Mouse (Mus musculus): Measurements from ENCODE around the gene Atf7ip.

The Atf7ip gene

DNA sequence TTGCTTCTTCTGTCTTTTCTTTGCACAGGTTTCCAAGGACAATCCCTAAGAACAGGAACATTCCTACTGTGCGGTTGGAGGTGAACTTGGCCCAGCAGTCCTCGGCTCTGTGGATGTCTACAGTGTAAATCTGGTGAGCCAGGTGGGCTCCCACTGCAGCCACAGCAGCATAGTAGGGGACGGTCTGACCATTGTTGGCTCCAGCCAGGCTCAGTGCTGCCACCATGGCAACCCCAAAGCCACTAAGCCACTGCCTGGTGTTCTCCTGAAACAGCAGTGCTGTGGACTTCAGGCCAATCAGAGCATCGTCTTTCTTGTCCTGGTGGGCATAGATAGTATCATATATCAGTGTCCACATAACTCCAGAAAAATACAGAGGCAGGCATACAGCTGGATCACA lies 19.8 kb upstream of the Atf7ip start:
- DNase-seq (ENCODE audit: low spot score in 2 of 2), result no peak

DNA sequence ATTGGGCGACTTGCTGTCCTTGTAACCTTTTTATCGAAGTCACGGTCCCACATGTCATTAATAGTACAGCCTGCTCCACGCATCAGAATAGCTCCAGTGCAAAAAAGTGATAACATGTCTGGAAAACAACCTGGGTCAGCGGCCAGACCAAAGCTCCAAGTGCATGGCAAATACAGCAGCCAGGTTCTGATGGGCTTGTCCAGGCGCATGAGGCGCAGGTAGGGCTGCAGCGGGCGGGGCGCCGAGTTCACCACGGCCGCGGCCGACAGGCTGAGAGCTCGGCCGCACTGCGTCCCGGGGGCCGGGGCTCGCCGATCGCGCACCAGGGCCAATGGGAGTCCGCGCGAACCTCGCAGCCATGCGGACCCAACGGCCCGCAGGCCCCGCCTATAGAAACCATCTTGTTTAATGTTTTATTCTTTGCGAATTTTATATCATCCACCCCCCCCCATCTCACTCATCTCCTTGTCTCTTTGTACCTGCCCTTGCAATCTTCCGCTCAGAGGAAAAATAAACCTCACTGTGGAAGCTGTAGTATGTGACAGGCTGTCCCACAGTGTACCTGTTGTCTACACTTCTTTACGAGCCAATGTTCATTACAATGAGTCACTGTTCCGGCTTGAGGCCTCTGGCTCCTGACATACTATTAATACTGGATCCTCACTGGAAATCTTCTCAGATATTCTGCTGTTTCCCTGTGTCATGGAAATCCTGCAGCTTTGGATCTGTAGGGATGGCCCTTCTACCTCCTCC lies 19.0 kb upstream of the Atf7ip start:
- no peak for DNase-seq (ENCODE audit: low spot score in 2 of 2)

DNA sequence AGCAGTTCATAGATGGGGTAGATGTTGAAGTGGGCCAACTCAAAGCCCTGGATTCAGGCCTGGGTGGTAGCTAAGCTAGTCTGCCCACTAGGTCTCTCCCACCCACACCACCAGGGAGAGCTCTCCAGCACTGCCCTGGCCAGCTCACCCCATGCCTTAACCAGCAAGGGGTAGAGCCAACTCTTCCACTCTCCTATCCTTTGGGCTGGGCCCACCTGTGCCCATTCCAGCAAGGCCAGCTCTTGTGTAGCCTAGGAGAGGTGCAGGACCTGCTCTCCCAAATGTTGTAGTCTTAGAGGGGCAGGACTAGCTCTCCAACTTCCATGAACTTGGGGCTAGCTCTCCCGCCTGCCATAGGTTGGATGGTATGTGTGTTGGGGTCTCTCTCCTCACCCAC lies 18.4 kb upstream of the Atf7ip start:
- DNase-seq (ENCODE audit: low spot score in 2 of 2), result no peak

DNA sequence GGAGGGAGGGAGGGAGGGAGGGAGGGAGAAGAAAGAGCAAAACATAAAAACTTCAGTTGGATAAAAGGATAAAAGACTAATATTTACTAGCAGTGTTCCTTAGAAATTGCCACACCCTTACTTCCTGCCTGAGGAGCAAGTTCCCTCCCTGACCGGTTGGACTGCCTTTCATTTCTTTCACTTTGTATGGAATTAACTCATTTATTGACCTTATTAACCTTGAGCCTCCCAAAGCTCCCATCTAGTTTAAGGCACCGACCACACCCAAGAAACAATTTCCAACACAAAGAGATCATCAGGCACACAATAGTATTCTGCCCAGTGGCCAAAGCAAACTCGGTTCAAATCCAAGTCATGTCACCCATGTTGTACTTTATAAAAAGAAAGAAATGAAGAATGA lies 16.1 kb upstream of the Atf7ip start:
- DNase-seq (ENCODE audit: low spot score in 2 of 2), result no peak

DNA sequence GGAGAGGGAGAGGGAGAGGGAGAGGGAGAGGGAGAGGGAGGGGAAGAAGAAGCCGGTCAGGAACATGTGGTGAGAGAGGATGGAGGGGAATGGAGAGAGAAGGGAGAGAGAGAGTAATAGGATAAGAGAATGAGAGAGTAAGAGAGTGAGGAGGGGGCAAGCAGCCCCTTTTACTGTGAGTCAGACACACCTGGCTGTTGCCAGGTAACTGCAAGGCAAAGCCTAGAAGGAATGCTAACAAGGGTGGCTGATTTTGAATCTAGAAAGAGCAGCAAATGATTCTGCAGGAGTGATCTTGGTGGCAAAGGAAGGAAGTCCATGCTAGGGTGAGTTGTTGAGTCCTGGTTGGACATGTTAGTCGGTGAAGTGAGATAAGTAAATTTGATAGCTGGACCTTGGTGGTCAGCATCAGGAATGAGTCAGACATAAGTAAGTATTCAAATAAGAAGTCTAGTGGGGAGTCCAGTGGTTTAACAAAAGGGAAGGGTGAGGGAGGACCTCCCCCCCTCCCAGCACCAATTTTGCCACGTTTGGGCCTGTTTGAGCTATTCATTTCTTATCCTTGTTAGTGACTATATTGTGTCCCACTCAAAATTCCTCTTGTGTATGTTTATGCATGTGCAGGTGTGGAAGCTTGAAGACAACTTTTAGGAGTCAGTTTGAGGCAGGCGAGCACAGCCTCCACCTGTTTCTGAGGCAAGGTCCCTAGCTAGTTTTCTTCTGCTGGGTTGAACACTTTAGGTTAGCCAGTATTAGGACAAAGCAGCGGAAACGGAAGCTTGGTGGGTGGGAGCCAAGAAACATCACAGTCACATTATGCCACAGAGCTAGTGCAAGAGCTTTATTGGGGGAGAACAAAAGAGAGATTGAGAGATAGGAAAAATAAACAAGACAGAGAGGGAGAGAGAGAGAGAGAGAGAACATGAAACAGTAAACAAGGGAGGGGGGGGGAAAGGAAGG lies 15.2 kb upstream of the Atf7ip start:
- DNase-seq (ENCODE audit: low spot score in 2 of 2), result no peak

DNA sequence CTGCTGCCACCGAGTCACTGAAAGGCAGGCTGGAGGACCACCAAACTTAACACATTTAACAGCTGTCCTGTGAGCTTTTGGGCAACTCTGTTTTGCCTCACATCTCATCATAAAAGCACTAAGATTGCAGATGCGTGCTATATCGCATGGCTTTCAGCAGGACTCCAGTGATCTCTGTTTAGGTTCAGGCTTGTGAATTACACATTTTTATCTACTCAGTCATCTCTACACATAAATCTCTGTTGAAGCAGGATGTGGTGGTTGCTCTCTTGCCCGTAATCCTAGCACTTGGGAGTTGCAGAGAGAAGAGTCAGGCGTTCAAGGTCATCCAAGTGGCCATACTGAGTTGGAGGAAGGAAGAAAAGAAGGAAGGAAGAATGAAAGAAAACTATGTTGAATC lies 14.3 kb upstream of the Atf7ip start:
- no peak for DNase-seq (ENCODE audit: low spot score in 2 of 2)

DNA sequence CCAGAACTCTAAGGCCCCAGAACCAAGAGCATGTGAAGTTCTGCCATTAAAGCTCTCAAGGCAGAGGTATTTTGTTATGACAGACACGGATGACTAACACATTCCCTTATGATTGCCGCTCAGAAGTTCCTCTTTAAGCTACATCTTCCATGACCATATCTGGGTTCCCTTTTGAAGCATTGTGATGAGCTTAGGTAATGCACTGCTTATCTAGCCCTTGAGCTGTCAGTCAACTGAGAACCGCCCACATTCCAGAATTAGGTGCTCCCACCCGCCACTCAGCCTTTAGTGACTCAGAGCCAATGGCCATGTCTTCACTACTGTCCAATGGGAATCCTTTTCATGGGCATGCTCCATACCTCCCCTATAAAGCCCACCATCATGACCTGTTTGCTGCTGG lies 13.7 kb upstream of the Atf7ip start:
- no peak for DNase-seq (ENCODE audit: low spot score in 2 of 2)

DNA sequence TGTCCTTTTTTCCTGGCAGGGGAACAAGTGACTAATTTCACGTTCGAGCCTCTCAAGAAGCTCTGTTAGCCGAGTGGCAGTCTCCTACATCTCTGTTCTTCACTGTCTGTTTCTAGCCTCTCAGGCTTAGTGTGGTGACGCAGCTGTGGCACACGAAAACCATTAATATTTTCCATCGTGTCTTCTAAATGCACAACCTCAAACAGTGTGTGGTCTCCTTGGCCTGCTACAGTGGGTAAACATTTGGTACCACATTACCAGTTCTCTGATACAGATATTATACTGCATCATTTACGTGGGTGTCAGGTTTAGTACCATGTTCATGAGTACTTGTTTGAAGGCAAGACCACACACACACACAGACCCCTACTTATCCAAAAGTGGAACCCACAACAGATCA lies 12.5 kb upstream of the Atf7ip start:
- DNase-seq (ENCODE audit: low spot score in 2 of 2), result no peak

DNA sequence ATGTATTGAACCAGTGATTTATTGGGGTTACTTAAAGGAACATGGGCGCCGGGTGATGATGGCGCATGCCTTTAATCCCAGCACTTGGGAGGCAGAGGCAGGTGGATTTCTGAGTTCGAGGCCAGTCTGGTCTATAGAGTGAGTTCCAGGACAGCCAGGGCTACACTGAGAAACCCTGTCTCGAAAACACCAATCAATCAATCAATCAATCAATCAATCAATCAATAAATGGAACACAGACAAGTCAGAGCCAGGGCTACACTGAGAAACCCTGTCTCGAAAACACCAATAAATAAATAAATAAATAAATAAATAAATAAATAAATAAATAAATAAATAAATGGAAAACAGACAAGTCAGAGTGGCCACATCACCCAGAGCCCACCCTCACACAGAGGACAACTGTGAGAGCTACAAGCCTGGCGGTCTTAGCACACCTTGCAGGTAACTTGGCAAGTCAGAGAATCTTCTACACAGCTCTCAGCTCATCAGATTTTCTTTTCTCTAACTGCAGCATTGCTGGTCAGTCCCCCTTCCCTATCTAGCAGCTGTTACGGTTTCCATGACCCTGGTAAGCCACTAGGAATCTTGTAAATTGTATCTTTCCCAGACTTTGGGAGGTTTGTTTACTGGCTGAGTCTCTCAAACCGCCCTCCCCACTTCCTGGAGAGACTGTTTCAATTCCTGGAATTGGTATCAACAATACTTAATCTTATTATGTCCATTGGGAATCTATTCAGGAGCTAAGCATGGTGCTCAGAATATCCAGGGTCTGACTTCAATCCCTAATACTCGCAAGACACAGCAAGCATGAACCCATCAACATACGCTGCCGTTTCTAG lies 11.8 kb upstream of the Atf7ip start:
- DNase-seq (ENCODE audit: low spot score in 2 of 2), result no peak

DNA sequence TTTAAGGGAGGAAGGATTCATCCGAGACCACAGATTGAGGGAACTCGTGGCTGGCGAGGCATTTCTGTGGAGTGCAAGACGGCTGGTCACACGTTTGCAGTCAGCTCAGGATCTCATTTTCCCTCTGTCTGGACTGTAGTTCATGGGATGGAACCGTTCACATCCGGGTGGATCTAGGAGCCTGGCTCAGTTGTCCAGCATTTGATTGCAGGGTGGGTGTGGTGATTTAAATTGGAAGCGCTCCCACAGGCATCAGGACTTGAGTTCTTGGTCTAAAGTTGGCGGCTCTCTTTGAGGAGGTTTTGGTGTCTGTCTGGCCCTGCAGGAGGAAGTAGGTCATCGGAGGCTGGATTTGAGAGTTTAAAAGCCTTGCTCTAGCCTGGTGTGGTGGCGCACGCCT lies 10.9 kb upstream of the Atf7ip start:
- DNase-seq (ENCODE audit: low spot score in 2 of 2), result no peak

DNA sequence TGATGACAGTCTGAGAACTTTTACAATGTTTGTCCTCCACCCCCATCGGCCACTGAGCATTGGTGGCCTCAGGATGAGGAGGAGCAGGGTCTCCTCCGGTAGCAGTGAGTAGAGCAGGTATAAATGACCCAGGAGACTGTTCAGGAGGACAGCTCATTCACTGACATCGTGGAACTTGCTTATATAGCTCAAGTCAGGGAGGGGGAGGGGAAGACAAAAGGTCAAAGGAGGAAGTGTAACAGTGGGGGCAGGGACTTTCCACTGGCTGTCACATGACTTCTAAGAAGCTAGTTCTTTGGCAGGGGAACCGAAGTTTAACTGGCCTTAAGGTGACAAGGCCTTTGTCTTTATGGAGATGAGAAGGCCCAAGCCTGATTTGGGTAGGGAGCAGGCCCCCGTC lies 8.2 kb upstream of the Atf7ip start:
- peak; percentile 40 to 80 for DNase-seq (ENCODE audit: low spot score in 2 of 2)

DNA sequence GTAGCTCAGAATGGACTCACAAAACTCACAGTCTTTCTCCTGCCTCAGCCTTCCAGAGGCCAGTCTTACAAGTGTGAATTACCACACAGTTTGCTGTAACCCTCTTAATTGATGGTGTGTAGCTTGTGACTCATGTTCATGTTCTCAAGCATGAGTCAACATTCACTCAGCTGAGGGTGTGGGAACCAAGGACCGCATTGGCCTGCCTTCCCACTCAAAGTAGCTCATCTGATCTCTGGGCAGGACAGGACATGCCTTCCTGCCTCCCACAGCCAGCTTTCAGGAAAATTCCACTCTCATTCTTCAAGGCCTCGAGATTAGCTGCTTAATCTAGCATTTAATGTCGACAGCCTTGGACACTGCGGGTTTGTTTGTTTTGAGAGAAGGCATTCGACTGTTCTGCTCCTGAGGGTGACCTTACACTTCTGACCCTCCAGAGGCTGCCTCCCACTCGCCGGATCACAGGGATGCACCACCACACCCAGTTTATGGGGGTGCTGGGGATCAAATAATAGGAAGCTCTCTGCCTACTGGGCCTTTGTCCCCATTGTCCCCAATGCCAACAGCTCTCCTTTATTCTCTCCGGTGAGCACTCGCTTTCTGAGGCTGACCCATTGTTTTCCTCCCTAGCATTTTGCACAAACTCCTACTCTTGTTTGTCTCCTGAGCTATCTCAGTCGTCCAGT lies 6.5 kb upstream of the Atf7ip start:
- DNase-seq (ENCODE audit: low spot score in 2 of 2), result no peak

DNA sequence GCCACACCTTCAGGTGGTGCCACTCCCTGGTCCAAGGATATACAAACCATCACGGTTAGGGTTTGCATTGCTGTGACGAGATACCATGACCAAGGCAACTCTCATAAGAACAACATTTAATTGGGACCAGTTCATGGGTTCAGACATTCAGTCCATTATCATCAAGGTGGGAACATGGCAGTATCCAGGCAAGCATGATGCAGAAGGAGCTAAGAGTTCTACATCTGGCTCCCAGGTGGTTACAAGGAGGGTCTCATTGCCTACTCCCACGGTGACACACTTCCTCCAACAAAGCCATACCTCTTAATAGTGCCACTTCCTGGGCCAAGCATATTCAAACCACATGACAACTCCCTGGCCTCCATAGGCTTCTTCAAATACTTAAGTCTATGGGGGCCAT lies 2.7 kb downstream of the Atf7ip start:
- DNase-seq (ENCODE audit: low spot score in 2 of 2), result no peak

DNA sequence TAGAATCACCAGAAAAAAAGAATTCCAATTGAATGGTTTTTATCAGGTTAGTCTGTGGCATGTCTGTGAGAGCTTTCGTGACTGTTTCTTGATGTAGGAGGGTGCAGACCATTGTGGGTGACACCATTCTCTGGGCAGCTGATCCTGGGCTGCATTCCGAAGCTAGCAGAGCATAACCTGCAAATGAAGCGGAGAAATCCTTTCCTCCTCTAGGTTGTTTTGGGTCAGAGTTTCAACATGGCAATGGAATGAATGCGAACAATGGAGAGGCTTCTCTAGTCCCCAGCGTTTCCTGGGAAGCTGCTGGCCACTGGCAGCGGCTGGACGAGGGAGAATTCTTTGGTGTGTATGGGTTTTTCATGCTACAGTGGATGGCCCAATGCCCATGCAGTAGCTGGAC lies 5.0 kb downstream of the Atf7ip start:
- DNase-seq (ENCODE audit: low spot score in 2 of 2), result no peak

DNA sequence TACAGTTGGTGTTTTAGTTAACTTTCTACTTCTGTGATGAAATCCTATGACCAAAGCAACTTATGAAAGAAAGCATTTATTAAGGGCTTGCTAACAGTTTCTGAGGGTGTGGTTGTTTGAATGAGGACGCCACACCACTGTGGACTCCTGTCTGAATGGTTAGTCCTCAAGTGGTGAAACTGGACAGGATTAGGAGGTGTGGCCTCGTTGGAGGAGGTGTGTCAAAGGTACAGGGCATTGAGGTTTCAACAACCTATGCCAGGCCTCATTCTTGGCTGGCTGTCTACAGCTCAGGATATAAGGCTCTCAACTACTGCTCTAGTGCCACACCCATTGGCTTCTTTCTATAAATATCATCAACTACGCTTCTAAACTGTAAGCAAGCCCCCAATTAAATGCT lies 6.4 kb downstream of the Atf7ip start:
- DNase-seq (ENCODE audit: low spot score in 2 of 2), result no peak

DNA sequence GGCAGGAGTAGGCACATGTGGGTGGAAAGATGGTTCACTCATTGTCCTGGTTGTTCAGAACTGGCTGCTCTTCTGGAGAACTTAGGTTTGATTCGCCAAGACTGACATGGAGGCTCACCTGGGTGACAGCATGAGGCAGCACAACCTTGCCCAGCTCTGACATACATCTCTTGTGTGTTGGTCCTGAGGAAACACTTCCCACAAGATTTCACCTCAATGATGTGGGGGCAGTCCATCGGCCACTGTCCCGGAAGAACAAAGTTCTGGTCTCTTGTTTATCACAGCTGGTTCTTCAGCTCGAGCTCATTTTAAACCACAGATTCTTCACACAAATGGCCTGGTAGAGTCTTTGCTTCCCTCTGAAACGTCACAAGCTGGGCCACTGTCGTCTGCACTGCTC lies 10.7 kb downstream of the Atf7ip start:
- no peak for DNase-seq (ENCODE audit: low spot score in 2 of 2)

DNA sequence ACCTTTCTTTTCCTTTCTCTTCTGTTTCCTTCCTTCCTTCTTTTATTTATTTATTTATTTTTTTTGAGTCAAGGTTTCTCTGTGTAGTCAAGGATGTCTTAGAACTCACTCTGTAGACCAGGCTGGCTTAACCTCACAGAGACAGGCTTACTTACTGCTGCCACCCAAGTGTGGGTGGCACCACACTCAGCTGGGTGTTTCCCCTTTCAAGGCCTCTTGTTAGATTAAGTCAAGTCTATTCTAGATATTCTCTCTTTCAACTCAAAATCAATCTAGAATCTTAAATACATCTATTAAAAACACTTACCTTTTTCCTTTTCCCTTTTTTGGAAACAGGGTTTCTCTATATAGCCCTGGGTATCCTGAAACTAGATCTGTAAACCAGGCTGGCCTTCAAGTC lies 11.3 kb downstream of the Atf7ip start:
- DNase-seq (ENCODE audit: low spot score in 2 of 2), result no peak

DNA sequence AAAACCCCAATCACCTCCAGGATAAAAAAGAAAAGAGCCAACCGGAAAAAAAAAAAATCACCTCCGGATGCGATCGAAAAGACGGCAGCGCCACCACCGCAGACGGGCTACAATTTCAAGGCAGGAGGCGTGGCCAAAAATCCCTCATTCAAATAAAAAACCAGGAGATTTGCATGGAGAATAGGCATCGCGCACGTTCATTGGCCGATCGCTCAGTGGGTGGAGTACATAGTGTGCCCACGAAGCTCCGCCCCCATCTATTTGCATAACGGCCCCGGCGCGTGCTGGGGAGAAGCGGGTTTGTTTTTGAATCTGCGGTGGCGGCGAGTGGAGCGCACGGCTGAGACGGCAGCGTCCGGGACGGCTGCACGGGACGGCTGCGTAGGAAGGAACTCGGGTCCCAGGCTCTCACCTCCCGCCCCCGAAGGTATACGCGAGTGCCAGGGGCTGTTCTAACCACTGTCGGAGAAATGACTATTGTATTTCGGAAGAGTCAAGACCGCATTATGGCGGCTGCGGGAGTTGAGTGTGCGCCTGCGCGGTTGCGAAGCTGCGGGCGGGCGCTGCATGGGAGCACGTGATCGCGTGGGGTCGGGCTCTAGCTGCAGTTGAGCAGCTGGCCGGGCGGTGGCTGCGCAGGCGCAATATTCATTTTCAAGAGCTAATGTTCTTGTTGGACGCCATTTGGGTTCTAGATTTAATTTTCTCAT lies 12.7 kb downstream of the Atf7ip start:
- peak; percentile 94 to 97 for DNase-seq (ENCODE audit: low spot score in 2 of 2)

DNA sequence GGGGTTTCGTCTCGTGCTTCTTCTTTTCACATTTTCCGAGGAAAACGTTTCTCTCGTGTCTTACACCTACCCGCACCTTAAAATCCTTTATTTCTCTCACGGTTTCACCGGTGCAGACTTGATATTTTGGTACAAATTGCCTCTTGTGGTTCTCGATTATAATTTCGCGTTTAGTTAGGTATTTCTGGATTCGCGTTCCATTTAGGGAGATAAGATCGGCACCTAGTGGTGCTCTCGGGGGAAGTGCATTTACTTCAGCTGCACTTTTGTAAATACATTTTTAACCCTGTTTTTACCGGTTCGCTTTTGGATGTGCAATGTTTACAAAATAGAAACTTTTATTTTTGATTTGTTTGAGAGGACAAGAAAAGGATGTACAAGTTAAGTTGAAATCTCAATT lies 13.3 kb downstream of the Atf7ip start:
- DNase-seq (ENCODE audit: low spot score in 2 of 2), result no peak

DNA sequence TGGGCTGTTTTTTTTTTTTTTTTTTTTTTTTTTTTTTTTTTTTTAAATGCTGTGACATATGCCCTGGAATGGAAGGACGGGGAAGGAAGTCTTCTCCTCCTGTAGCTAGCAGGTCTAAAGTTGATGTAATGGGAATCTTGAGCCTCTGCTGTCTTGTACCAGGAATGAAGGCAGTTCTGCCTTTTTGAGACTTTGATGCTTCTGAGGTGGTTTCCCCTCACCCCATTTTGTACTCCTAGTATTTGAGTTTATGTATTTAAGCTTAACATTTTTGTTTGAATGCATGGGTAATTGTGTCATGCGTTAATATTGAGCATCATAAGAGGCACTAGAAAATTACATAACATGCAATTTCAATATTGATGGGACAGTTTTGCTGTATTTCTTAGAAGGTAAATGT lies 14.4 kb downstream of the Atf7ip start:
- no peak for DNase-seq (ENCODE audit: low spot score in 2 of 2)

DNA sequence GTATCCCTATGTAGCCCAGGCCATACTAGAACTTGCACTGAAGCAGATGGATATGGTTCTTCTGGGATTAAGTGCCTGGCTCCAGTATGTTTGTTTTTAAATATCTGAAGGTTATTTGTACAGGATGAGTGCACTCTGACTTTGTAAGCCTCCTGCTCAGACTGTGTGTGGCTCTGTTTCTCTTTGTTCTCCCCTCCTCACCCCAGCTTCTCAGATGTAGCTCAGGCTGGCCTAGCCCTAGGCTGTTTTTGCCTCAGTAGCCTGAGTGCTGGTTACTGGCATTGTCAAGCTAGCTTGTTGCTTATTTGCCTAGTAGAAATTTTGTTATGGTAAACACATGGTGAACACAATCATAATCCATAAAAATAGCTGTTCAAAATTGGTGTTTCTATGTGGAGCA lies 15.7 kb downstream of the Atf7ip start:
- DNase-seq (ENCODE audit: low spot score in 2 of 2), result no peak

All from spleen, postnatal 10 days (tissue).